Mouse (Mus musculus): ENCODE measurements around the gene Slc22a14. TPM values are rescaled to one million over a fixed set of nuclear protein-coding genes. Genes with fewer than 3 reads are reported as not detected.
"Not testable (repeated sequence)": the region's sequence is repeated elsewhere in the genome, so short reads cannot be mapped to it uniquely, and the experiment has no call there.

Slc22a14 gene
- polyA plus RNA-seq, 1 experiment, result not detected

- peaks cover 18% of the 10 kb centered on the region for H3K4me1 ChIP-seq (ENCODE audit: control insufficient read depth, insufficient read depth, low read length)
- H3K27ac ChIP-seq (ENCODE audit: insufficient read depth, low read depth, low read length), result no peak overlapping the region
- H3K4me3 ChIP-seq (ENCODE audit: insufficient read depth, low read depth, low read length), result peak overlapping the region; percentile 96
- TF ChIP-seq POLR2A (IDR thresholded peaks at IDR 0.05; ENCODE audit: insufficient read depth, low read depth, low read length) (no peak), CTCF (IDR thresholded peaks at IDR 0.05; ENCODE audit: insufficient read depth, low read depth, low read length) (no peak)
- WGBS, result under 1% methylated on average over 7 of the region's 7 CpGs
Measured at GRCm38 (mm10) chr9:119401351-119401750, 36.0 kb upstream of the Slc22a14 start.

DNA sequence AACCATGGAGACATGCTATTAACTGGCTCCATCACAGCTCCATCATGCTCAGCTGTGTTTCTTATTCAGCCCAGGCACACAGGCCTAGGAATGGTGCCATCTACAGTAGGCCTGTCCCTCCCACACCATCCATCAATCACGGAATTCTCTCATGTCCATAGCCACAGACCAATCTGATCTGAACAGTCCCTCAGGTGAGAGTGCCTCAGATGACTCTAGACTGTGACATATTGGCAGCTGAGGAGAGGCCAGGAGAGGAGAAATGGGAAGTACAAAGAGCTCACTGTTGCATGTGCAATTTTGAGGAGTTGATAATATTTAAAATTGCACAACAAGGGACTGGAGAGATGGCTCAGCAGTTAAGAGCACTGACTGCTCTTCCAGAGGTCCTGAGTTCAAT lies 29.5 kb upstream of the Slc22a14 start:
- TF ChIP-seq CTCF (IDR thresholded peaks at IDR 0.05; ENCODE audit: insufficient read depth, low read depth, low read length), result no peak
- TF ChIP-seq POLR2A (IDR thresholded peaks at IDR 0.05; ENCODE audit: insufficient read depth, low read depth, low read length), result no peak
- 92% methylated on average over 1 of the region's 1 CpGs for WGBS
- Histone ChIP-seq H3K4me3 (ENCODE audit: insufficient read depth, low read depth, low read length) (no peak overlapping the region), H3K27ac (ENCODE audit: insufficient read depth, low read depth, low read length) (no peak overlapping the region), H3K4me1 (ENCODE audit: control insufficient read depth, insufficient read depth, low read length) (no peaks in the 10 kb centered on the region)

GRCm38 (mm10) chr9:119390214-119390613 lies 24.9 kb upstream of the Slc22a14 start:
- no peak for TF ChIP-seq POLR2A (IDR thresholded peaks at IDR 0.05; ENCODE audit: insufficient read depth, low read depth, low read length)
- no peak for TF ChIP-seq CTCF (IDR thresholded peaks at IDR 0.05; ENCODE audit: insufficient read depth, low read depth, low read length)
- Histone ChIP-seq H3K4me3 (ENCODE audit: insufficient read depth, low read depth, low read length) (no peak overlapping the region), H3K4me1 (ENCODE audit: control insufficient read depth, insufficient read depth, low read length) (no peaks in the 10 kb centered on the region), H3K27ac (ENCODE audit: insufficient read depth, low read depth, low read length) (no peak overlapping the region)
- 97% methylated on average over 2 of the region's 2 CpGs for WGBS

DNA sequence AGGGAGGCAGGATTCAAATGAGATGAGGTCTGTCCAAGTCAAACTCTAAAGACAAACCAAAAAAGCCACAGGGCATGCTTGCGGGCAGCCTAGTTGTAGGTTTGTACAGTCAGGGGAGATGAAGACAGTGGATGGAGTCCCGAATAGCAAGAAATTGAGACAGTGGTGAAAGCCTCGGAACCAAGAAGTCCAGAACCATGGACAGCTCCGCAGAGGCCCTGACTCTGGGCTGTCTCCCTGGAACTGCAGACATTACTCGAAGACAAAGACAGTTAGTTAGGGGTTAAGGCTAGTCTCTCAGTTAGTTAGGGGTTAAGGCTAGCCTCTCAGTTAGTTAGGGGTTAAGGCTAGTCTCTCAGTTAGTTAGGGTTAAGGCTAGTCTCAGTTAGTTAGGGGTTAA lies 23.6 kb upstream of the Slc22a14 start:
- no peak for TF ChIP-seq CTCF (IDR thresholded peaks at IDR 0.05; ENCODE audit: insufficient read depth, low read depth, low read length)
- TF ChIP-seq POLR2A (IDR thresholded peaks at IDR 0.05; ENCODE audit: insufficient read depth, low read depth, low read length), result no peak
- no peaks in the 10 kb centered on the region for H3K4me1 ChIP-seq (ENCODE audit: control insufficient read depth, insufficient read depth, low read length)

DNA sequence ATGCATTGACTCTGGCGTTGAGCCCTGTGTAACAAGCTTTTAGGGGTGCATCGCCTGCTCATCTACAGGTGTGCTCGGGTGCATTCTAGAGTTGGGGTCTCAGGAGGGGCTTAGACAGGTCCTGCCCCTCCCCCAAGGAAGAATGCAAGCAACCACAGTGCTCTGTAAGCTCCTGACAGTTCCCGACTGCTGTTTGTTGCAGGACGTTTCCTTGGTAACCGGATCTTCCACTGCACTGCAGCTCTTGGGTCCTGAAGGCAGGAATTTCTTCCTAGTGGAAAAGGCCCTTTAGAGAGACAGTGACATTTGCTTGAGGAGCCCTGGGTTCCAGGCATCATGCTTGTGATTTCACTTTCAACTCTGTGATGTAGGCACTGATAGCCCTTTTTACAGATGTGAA lies 17.2 kb upstream of the Slc22a14 start:
- 49% methylated on average over 6 of the region's 6 CpGs for WGBS
- Histone ChIP-seq H3K27ac (ENCODE audit: insufficient read depth, low read depth, low read length) (no peak overlapping the region), H3K4me1 (ENCODE audit: control insufficient read depth, insufficient read depth, low read length) (peaks cover 5% of the 10 kb centered on the region; the same call in 1 of the 2 replicates), H3K4me3 (ENCODE audit: insufficient read depth, low read depth, low read length) (no peak overlapping the region)
- no peak for TF ChIP-seq POLR2A (IDR thresholded peaks at IDR 0.05; ENCODE audit: insufficient read depth, low read depth, low read length)
- no peak for TF ChIP-seq CTCF (IDR thresholded peaks at IDR 0.05; ENCODE audit: insufficient read depth, low read depth, low read length)

More for the DNA sequence above, 23.6 kb upstream of the Slc22a14 start:
- Histone ChIP-seq H3K27ac (ENCODE audit: insufficient read depth, low read depth, low read length) (no peak overlapping the region), H3K4me3 (ENCODE audit: insufficient read depth, low read depth, low read length) (no peak overlapping the region)
- whole genome bisulfite sequencing, result 73% methylated on average over 5 of the region's 5 CpGs

DNA sequence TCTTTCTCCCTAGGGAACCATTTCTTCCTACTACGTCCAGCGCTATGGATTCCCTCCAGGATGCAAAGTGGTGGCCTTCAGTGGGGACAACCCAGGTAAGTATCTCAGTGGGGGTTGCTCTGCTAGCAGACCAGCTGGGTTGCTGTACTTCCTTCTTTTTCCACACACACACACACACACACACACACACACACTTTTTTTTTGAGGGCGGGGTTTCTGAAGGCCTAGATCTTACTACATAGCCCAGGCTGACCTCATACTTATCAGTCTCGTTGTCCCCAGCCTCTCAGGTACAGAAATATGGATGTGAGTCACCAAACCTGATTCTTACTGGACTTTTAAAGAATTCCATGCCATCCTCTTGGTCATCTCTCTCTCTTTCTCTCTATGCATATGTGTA lies 12.9 kb upstream of the Slc22a14 start:
- TF ChIP-seq POLR2A (IDR thresholded peaks at IDR 0.05; ENCODE audit: insufficient read depth, low read depth, low read length) (no peak), CTCF (IDR thresholded peaks at IDR 0.05; ENCODE audit: insufficient read depth, low read depth, low read length) (no peak)
- no peak overlapping the region for H3K27ac ChIP-seq (ENCODE audit: insufficient read depth, low read depth, low read length)
- H3K4me1 ChIP-seq (ENCODE audit: control insufficient read depth, insufficient read depth, low read length), result peaks cover 5% of the 10 kb centered on the region; the same call in 1 of the 2 replicates
- 90% methylated on average over 4 of the region's 4 CpGs for WGBS
- H3K4me3 ChIP-seq (ENCODE audit: insufficient read depth, low read depth, low read length), result no peak overlapping the region

DNA sequence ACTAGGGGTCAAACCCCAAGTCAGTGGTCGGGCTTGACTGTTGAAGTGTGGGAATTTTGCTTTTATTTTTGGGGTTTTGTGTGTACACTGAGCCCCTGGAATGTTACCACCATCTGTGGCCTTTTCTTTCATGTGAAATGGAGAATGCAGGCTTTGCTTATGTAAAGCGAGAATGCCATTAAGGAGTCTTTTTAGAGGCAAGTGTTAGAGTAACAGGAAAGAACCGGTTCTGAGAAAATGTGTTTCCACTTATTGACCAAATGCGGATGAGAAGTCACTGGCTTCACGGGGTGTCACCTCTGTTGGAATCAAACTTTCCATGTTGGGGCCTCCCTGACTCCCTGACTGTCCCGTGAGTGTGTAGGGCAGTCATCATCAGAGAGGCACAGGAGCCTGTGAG lies 10.2 kb upstream of the Slc22a14 start:
- WGBS, result 77% methylated on average over 6 of the region's 6 CpGs
- TF ChIP-seq POLR2A (IDR thresholded peaks at IDR 0.05; ENCODE audit: insufficient read depth, low read depth, low read length) (no peak), CTCF (IDR thresholded peaks at IDR 0.05; ENCODE audit: insufficient read depth, low read depth, low read length) (no peak)
- no peaks in the 10 kb centered on the region for H3K4me1 ChIP-seq (ENCODE audit: control insufficient read depth, insufficient read depth, low read length)
- H3K27ac ChIP-seq (ENCODE audit: insufficient read depth, low read depth, low read length), result no peak overlapping the region
- H3K4me3 ChIP-seq (ENCODE audit: insufficient read depth, low read depth, low read length), result no peak overlapping the region

DNA sequence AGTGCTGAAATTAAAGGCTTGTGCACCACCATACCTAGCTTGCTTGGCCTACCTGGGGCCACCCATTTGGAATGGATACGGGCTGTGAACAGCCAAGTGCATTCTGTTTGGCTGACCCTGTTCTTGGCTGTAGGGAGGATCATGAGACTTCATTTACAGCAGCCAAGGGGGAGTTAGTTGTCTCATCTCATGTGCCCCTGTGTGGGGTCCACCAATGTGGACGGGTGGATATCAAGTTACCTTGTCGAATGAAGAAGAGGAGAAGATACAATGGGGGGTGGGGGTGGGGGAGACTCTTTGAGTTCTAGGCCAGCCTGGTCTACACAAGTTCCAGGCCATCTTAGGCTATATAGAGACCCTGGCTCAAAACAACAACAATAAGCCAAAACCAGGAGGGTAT lies 9.7 kb upstream of the Slc22a14 start:
- Histone ChIP-seq H3K27ac (ENCODE audit: insufficient read depth, low read depth, low read length) (no peak overlapping the region), H3K4me3 (ENCODE audit: insufficient read depth, low read depth, low read length) (no peak overlapping the region), H3K4me1 (ENCODE audit: control insufficient read depth, insufficient read depth, low read length) (no peaks in the 10 kb centered on the region)
- 94% methylated on average over 3 of the region's 3 CpGs for WGBS
- no peak for TF ChIP-seq POLR2A (IDR thresholded peaks at IDR 0.05; ENCODE audit: insufficient read depth, low read depth, low read length)
- no peak for TF ChIP-seq CTCF (IDR thresholded peaks at IDR 0.05; ENCODE audit: insufficient read depth, low read depth, low read length)

DNA sequence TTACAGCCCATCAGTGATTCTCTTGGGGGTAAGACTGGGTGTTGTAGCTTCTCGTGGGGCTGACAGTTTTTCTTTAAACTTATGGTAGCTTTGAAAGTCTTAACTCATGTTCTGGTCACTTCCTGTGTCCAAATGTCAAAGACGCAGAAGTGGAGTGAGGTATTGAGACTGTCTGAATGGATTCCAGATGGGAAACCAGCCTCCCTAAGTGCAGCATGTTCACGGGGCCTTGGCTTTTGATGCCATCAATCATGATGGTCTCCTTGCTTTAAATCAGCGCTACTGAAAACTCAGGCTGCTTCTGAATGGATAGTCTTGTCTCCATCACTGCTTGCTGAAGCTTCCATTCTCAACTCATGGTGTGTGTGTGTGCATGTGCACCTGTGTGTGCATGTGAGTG lies 5.9 kb upstream of the Slc22a14 start:
- no peaks in the 10 kb centered on the region for H3K4me1 ChIP-seq (ENCODE audit: control insufficient read depth, insufficient read depth, low read length)
- 89% methylated on average over 4 of the region's 4 CpGs for WGBS
- no peak overlapping the region for H3K4me3 ChIP-seq (ENCODE audit: insufficient read depth, low read depth, low read length)
- TF ChIP-seq CTCF (IDR thresholded peaks at IDR 0.05; ENCODE audit: insufficient read depth, low read depth, low read length), result no peak
- no peak for TF ChIP-seq POLR2A (IDR thresholded peaks at IDR 0.05; ENCODE audit: insufficient read depth, low read depth, low read length)
- no peak overlapping the region for H3K27ac ChIP-seq (ENCODE audit: insufficient read depth, low read depth, low read length)

- not testable (repeated sequence) for H3K27ac ChIP-seq (ENCODE audit: insufficient read depth, low read depth, low read length); H3K4me1 ChIP-seq (ENCODE audit: control insufficient read depth, insufficient read depth, low read length); H3K4me3 ChIP-seq (ENCODE audit: insufficient read depth, low read depth, low read length)
- WGBS, result 87% methylated on average over 4 of the region's 4 CpGs
Measured at GRCm38 (mm10) chr9:119370770-119371169, 5.4 kb upstream of the Slc22a14 start.
